Mouse (Mus musculus): ENCODE data around the gene Olfr17. TPM values are rescaled to one million over a fixed set of nuclear protein-coding genes. Genes with fewer than 3 reads are reported as not detected.
"Not testable (repeated sequence)": the region's sequence is repeated elsewhere in the genome, so short reads cannot be mapped to it uniquely, and the experiment has no call there.

Gene Olfr17
- not detected for total RNA-seq (2021)

DNA sequence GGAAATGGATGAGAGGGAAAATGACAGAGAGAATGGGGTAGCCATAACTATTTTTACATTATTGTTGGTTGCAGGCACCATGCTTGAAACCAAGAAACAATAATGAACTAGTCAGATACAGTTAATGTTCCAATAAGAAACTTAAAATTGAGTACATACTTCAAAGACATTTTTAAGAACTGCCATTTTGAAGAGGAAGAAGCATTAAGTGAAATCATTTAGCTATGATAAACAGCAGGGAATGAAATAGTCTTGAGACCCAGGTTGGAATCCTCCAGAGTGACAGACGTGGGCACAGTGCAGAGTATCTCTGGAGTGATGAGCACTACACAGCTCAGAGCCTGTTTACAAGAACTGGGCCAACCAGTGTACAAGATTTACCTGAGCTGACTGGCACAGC lies at the start of gene Olfr17:
TSS of gene Olfr17 (plus strand) at position 301 of the 400 bp plus-strand sequence.
- no peak for DNase-seq
- intact Hi-C loops (cut with DNase I), result no loop called here

DNA sequence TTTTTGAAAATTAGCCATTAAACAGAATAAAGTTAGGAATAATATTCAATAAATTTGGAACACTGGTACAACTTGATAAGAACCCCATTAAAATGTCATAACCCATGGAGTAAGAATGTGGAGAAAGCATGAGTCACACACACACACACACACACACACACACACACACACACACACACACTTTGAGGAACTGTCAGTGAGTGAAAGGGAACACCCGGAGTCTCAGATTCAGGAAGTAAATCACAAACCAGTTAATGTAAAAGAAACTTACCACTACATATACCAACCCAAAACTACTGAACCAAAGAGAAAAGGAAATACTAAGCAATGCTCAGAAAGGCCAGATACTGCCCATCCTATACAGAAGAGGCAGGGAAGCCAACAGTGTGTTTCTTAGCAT lies 48.6 kb upstream of the Olfr17 start:
- intact Hi-C loops (cut with DNase I), result loop anchor here (5.0 kb wide), 1 partner anchor 1227 kb away; no protein-coding TSS in a partner anchor
- DNase-seq, result no peak

DNA sequence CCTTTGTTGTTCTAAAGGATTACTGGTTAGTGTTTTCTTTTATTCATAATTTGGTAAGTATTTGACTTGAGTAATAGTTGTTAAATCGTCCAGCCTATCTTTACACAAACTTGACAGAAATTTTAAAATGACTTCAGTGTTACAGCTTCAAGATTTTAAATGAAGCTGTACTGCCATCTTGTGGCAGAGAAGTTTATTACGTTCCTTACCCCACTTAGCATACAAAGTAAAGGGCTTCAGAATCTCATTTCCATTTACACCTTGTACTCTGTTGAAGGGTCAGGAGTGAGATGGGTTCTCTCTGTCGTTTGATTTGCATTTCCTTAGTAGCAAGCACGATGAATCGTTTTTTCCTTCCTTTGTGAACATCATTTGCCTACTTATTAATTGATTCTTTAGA lies 47.2 kb upstream of the Olfr17 start:
- intact Hi-C loops (cut with DNase I), result no loop called here
- DNase-seq, result peak; percentile 11 to 20

DNA sequence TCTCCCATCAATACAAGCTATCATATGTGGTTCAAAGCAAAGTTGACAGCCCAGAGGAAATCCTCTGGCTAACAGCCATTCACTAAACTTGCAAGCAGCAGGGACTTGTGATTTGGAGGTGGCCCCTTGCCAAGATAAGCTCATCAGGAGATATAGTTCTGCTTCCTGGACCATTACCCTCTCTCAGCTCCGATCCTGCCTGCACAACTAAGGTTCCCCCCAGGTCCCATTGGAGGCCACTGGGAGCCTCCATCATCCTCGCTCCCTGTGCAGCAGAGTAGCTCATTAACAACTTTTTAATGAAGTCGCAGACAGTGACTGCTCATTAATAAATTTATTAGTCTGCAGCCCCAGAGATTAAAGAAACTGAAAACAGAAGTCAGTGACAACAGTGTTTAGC lies 45.4 kb upstream of the Olfr17 start:
- intact Hi-C loops (cut with DNase I), result no loop called here
- no peak for DNase-seq

DNA sequence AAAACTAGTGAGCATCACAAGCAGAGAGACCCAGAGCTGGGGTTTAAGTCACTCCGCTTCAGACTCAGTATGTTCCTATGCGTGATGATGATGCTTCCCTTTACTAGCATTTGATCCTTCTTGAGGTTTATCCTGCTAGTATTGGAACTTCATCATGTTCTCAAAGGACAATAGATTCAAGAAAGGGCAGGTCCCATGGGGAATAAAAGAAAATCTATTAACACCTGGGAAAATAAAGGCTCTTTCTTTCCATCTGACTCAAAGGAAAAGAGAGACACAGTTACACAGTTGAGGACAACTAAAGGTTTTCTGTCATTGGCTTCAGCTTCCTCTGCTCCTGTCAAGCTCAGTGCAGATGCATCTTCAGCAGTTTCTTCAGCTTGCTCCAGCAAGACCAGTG lies 22.3 kb upstream of the Olfr17 start, which contains the start of gene Olfr714:
TSS of gene Olfr714 (plus strand) at position 301 of the 400 bp plus-strand sequence.
- intact Hi-C loops (cut with DNase I), result no loop called here
- no peak for DNase-seq

DNA sequence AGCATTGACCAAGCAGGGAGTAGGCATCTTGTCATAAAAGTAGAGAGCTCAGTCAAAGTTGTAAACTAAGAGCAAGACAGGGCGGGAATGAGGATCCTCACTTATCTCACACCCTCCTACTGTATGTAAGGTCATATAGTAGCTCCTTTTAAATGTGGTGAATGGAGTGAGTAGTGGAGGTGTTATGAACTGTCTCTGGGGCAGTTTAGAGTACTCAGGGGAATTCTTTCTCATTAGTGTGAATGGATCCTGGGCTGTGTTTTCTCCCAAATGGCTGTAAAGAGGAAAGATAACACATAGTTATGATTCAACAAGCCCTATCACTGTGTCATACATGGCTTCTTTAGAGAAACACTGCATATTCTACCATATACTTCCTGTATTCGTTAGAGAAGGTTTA lies 17.2 kb downstream of the Olfr17 start, which contains the start of gene Olfr715b:
TSS of gene Olfr715b (minus strand) at position 101 of the 400 bp plus-strand sequence.
- DNase-seq; intact Hi-C loops (cut with DNase I): not testable (repeated sequence)

DNA sequence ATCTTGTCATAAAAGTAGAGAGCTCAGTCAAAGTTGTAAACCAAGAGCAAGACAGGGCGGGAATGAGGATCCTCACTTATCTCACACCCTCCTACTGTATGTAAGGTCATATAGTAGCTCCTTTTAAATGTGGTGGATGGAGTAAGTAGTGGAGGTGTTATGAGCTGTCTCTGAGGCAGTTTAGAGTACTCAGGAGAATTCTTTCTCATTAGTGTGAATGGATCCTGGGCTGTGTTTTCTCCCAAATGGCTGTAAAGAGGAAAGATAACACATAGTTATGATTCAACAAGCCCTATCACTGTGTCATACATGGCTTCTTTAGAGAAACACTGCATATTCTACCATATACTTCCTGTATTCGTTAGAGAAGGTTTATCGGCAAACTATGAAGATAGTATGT lies 38.0 kb downstream of the Olfr17 start, which contains the start of gene Olfr715:
TSS of gene Olfr715 (minus strand) at position 101 of the 400 bp plus-strand sequence.
- intact Hi-C loops (cut with DNase I); DNase-seq: not testable (repeated sequence)

DNA sequence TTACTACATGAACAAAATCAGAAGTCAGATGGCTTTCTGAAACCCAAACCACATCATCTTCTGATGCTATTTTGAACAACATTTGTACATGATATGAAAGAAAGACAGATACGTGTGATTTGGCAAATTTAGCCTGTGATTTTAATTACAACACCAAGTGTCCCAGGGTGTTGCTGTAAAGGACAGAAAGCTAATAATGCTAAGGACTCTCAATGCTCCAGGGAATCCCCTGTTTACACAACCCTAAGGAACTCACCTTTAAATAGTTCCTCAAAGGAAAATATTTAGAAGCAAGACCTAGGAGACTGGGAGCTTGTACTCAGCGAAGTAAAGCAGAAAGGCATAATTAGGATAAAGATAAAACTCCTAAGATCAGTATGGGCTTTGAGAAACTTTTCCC lies 45.0 kb downstream of the Olfr17 start, which contains the start of gene Olfr716:
TSS of gene Olfr716 (plus strand) at position 301 of the 400 bp plus-strand sequence.
- DNase-seq; intact Hi-C loops (cut with DNase I): not testable (repeated sequence)

Other genes starting within 250 kb of the Olfr17 start
- not detected for gene Olfr703, start 249.9 kb upstream of the Olfr17 start, total RNA-seq (2021)
- gene Olfr704, start 230.0 kb upstream of the Olfr17 start, total RNA-seq (2021), result not detected
- not detected for gene Olfr705, start 216.3 kb upstream of the Olfr17 start, total RNA-seq (2021)
- not detected for gene Olfr706, start 205.1 kb upstream of the Olfr17 start, total RNA-seq (2021)
- not detected for gene Olfr707, start 192.0 kb upstream of the Olfr17 start, total RNA-seq (2021)
- not detected for gene Olfr1532-ps1, start 185.2 kb upstream of the Olfr17 start, total RNA-seq (2021)
- not detected for gene Olfr709-ps1, start 161.0 kb upstream of the Olfr17 start, total RNA-seq (2021)
- not detected for gene Olfr710, start 144.9 kb upstream of the Olfr17 start, total RNA-seq (2021)
- not detected for gene Olfr6, start 129.3 kb upstream of the Olfr17 start, total RNA-seq (2021)
- not detected for gene Olfr711, start 117.8 kb upstream of the Olfr17 start, total RNA-seq (2021)
- not detected for gene Olfr2, start 87.1 kb upstream of the Olfr17 start, total RNA-seq (2021)
- not detected for gene Olfr713, start 62.0 kb upstream of the Olfr17 start, total RNA-seq (2021)
- not detected for gene Olfr714, start 22.2 kb upstream of the Olfr17 start, total RNA-seq (2021)
- gene Olfr715b, start 17.1 kb downstream of the Olfr17 start, total RNA-seq (2021), result not detected
- not detected for gene Olfr715, start 37.9 kb downstream of the Olfr17 start, total RNA-seq (2021)
- not detected for gene Olfr716, start 45.1 kb downstream of the Olfr17 start, total RNA-seq (2021)
- gene Nlrp14, start 73.8 kb downstream of the Olfr17 start, total RNA-seq (2021), result not detected
- not detected for gene Rbmxl2, start 116.2 kb downstream of the Olfr17 start, total RNA-seq (2021)

Measured in heart, postnatal 36 days (tissue).